Mouse (Mus musculus): ENCODE data around the gene Ranbp17. TPM values are rescaled to one million over a fixed set of nuclear protein-coding genes. Genes with fewer than 3 reads are reported as not detected.
A peak's percentile ranks its signal among the peaks of the same experiment; 100 is the strongest.

Gene Ranbp17
- total RNA-seq, 1 experiment from 2014 or later, result 4.8 TPM

- no peak for ATAC-seq (replicated peaks; ENCODE audit: low read depth, poor library complexity, severe bottlenecking)
Observed at GRCm38 (mm10) chr11:33274816-33275215, 238.7 kb downstream of the Ranbp17 start.

- ATAC-seq (replicated peaks; ENCODE audit: low read depth, poor library complexity, severe bottlenecking), result peak; percentile 94
Observed at GRCm38 (mm10) chr11:33274294-33274693, 239.3 kb downstream of the Ranbp17 start.

GRCm38 (mm10) chr11:33240295-33240694, 273.3 kb downstream of the Ranbp17 start:
- ATAC-seq (replicated peaks; ENCODE audit: low read depth, poor library complexity, severe bottlenecking), result no peak

- no peak for ATAC-seq (replicated peaks; ENCODE audit: low read depth, poor library complexity, severe bottlenecking)
Observed at GRCm38 (mm10) chr11:33234134-33234533, 279.4 kb downstream of the Ranbp17 start.

- ATAC-seq (replicated peaks; ENCODE audit: low read depth, poor library complexity, severe bottlenecking), result no peak
Observed at GRCm38 (mm10) chr11:33232056-33232455, 281.5 kb downstream of the Ranbp17 start.

GRCm38 (mm10) chr11:33228186-33228585, 285.4 kb downstream of the Ranbp17 start:
- no peak for ATAC-seq (replicated peaks; ENCODE audit: low read depth, poor library complexity, severe bottlenecking)

- ATAC-seq (replicated peaks; ENCODE audit: low read depth, poor library complexity, severe bottlenecking), result no peak
Observed at GRCm38 (mm10) chr11:33226516-33226915, 287.0 kb downstream of the Ranbp17 start.

GRCm38 (mm10) chr11:33221566-33222365, 291.8 kb downstream of the Ranbp17 start:
- no peak for ATAC-seq (replicated peaks; ENCODE audit: low read depth, poor library complexity, severe bottlenecking)

- no peak for ATAC-seq (replicated peaks; ENCODE audit: low read depth, poor library complexity, severe bottlenecking)
Observed at GRCm38 (mm10) chr11:33220763-33221162, 292.8 kb downstream of the Ranbp17 start.

GRCm38 (mm10) chr11:33217384-33218079, 296.0 kb downstream of the Ranbp17 start:
- no peak for ATAC-seq (replicated peaks; ENCODE audit: low read depth, poor library complexity, severe bottlenecking)

- no peak for ATAC-seq (replicated peaks; ENCODE audit: low read depth, poor library complexity, severe bottlenecking)
Observed at GRCm38 (mm10) chr11:33207411-33207810, 306.1 kb downstream of the Ranbp17 start.

GRCm38 (mm10) chr11:33204966-33205365, 308.6 kb downstream of the Ranbp17 start:
- no peak for ATAC-seq (replicated peaks; ENCODE audit: low read depth, poor library complexity, severe bottlenecking)

GRCm38 (mm10) chr11:33204329-33204705, 309.2 kb downstream of the Ranbp17 start:
- ATAC-seq (replicated peaks; ENCODE audit: low read depth, poor library complexity, severe bottlenecking), result no peak

GRCm38 (mm10) chr11:33203383-33204328, 309.9 kb downstream of the Ranbp17 start, which contains the start of gene Tlx3:
Tlx3 (minus strand) TSS chr11:33203589.
- no peak for ATAC-seq (replicated peaks; ENCODE audit: low read depth, poor library complexity, severe bottlenecking)

GRCm38 (mm10) chr11:33202972-33203371, 310.6 kb downstream of the Ranbp17 start:
- ATAC-seq (replicated peaks; ENCODE audit: low read depth, poor library complexity, severe bottlenecking), result no peak

GRCm38 (mm10) chr11:33202296-33202695, 311.2 kb downstream of the Ranbp17 start:
- ATAC-seq (replicated peaks; ENCODE audit: low read depth, poor library complexity, severe bottlenecking), result no peak

- ATAC-seq (replicated peaks; ENCODE audit: low read depth, poor library complexity, severe bottlenecking), result no peak
Observed at GRCm38 (mm10) chr11:33201626-33202010, 311.9 kb downstream of the Ranbp17 start.

- peak; percentile 41 for ATAC-seq (replicated peaks; ENCODE audit: low read depth, poor library complexity, severe bottlenecking)
Observed at GRCm38 (mm10) chr11:33200764-33201625, 312.6 kb downstream of the Ranbp17 start.

Data from common myeloid progenitor, adult 5-6 weeks (primary cell).